Mouse (Mus musculus) bone marrow, adult 2 months (tissue): ENCODE results near the gene 4933409G03Rik. TPM values are rescaled to one million over a fixed set of nuclear protein-coding genes. Genes with fewer than 3 reads are reported as not detected.
"Not testable (repeated sequence)": the region's sequence is repeated elsewhere in the genome, so short reads cannot be mapped to it uniquely, and the experiment has no call there.

Source experiments
- H3K27ac ChIP-seq: fragments of 200-500 bp; 2 replicates; pipeline ENCODE4 v1.5.1; 2012; ENCODE audit warnings: low read depth, mild to moderate bottlenecking, control low read depth, inconsistent platforms, low read length; ENCODE audit not compliant: control insufficient read depth, poor library complexity, insufficient read depth
- H3K4me1 ChIP-seq: fragments of 200-500 bp; 2 replicates; pipeline ENCODE4 v1.6.1; 2011; ENCODE audit warnings: low read length; ENCODE audit not compliant: control insufficient read depth, insufficient read depth
- H3K4me3 ChIP-seq: fragments of 200-500 bp; replicated peaks from 2 replicates; pipeline ENCODE3; 2011; ENCODE audit warnings: mild to moderate bottlenecking, low read depth, low read length, control low read depth; ENCODE audit not compliant: control insufficient read depth
- CTCF ChIP-seq: fragments of 200-500 bp; IDR thresholded peaks from 2 replicates; pipeline ENCODE4 v1.5.1; 2011; ENCODE audit warnings: low read length, control low read depth; ENCODE audit not compliant: control insufficient read depth, insufficient read depth
- POLR2A ChIP-seq: fragments of 200-500 bp; IDR thresholded peaks from 2 replicates; pipeline ENCODE4 v1.6.1; 2011; ENCODE audit warnings: low read depth, mild to moderate bottlenecking, control low read depth, low read length, borderline replicate concordance; ENCODE audit not compliant: control insufficient read depth
- WGBS: fragments of 180-500 bp; shearing (Covaris S2); methylation state at CpG from one replicate; pipeline ENCODE4 v1.1.7; 2018; 5-methylcytosine and 5-hydroxymethylcytosine counted together
- polyA plus RNA-seq: library from polyadenylated mRNA; stranded (reverse); fragments of >200 nt; gene quantifications from 2 replicates; pipeline ENCODE4 v1.2.4, GENCODE M21; 2011; ENCODE audit warnings: low replicate concordance; ENCODE audit not compliant: missing spikeins, insufficient read depth, insufficient read length

Gene 4933409G03Rik
- not detected in 2 replicates for polyA plus RNA-seq

- TF ChIP-seq CTCF, result no peak
- Histone ChIP-seq H3K4me1 (no peaks in the 10 kb centered on the region), H3K27ac (no peak within 1 kb of the TSS), H3K4me3 (no peak within 1 kb of the TSS)
- 81% methylated on average over 5 of the region's 5 CpGs for WGBS
These were observed at the start of gene 4933409G03Rik for GRCm38 (mm10) chr2:68582113-68582512. Gene 4933409G03Rik (plus strand): TSS chr2:68582413.

DNA sequence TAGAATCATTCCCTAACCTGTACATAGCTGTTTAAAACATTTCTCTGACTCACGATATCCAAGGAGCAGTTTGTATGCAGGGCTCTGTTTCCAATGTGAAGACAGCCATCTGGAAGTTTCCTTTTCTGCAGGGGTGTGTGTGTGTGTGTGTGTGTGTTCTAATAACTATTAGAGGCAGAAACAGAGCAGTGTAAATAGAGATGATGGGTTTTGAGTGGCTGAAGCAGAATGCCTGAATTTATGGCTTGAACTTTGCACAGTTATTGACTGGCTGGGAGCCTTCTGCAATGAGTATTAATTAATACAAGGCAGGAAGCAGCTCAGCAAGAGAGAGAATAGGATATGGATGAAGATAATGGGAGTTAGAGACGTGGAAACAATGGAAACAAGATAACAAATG lies 38.0 kb upstream of the 4933409G03Rik start:
- no peak overlapping the region for H3K27ac ChIP-seq
- no peak overlapping the region for H3K4me3 ChIP-seq
- 42% methylated on average over 2 of the region's 2 CpGs for WGBS
- TF ChIP-seq CTCF (no peak), POLR2A (no peak)
- no peaks in the 10 kb centered on the region for H3K4me1 ChIP-seq

GRCm38 (mm10) chr2:68560821-68561220 lies 21.4 kb upstream of the 4933409G03Rik start:
- Histone ChIP-seq H3K27ac (no peak overlapping the region), H3K4me1 (no peaks in the 10 kb centered on the region), H3K4me3 (no peak overlapping the region)
- 59% methylated on average over 4 of the region's 4 CpGs for WGBS
- TF ChIP-seq CTCF, result no peak
- TF ChIP-seq POLR2A, result no peak

GRCm38 (mm10) chr2:68563331-68563730 lies 18.9 kb upstream of the 4933409G03Rik start:
- Histone ChIP-seq H3K4me3 (no peak overlapping the region), H3K4me1 (no peaks in the 10 kb centered on the region), H3K27ac (no peak overlapping the region)
- TF ChIP-seq POLR2A (no peak), CTCF (no peak)
- WGBS, result 9% methylated on average over 3 of the region's 3 CpGs

GRCm38 (mm10) chr2:68568361-68568760 lies 13.9 kb upstream of the 4933409G03Rik start:
- Histone ChIP-seq H3K4me3 (no peak overlapping the region), H3K4me1 (no peaks in the 10 kb centered on the region), H3K27ac (no peak overlapping the region)
- TF ChIP-seq POLR2A, result no peak
- TF ChIP-seq CTCF, result no peak
- WGBS, result 87% methylated on average over 15 of the region's 15 CpGs

DNA sequence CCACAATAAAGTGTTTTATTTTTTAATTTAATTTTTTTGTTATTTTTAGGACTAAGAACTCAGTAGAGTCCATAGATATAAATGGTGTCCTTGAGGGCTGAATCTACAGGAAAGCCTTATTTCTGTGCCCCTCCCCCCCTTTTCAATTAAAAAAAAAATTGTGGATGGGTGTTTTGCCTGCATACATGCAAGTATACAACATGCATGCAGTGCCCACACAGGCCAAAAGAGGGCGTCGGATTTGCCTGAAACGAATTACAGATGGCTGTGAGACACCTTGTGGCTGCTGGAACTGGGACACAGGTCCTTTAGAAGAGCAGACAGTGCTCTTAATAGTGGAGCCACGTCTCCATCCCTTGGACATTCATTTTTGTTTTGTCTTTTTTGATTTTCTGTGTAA lies 9.9 kb upstream of the 4933409G03Rik start:
- no peaks in the 10 kb centered on the region for H3K4me1 ChIP-seq
- no peak overlapping the region for H3K27ac ChIP-seq
- no peak overlapping the region for H3K4me3 ChIP-seq
- WGBS, result 27% methylated on average over 4 of the region's 4 CpGs
- TF ChIP-seq CTCF, result no peak
- TF ChIP-seq POLR2A, result no peak

DNA sequence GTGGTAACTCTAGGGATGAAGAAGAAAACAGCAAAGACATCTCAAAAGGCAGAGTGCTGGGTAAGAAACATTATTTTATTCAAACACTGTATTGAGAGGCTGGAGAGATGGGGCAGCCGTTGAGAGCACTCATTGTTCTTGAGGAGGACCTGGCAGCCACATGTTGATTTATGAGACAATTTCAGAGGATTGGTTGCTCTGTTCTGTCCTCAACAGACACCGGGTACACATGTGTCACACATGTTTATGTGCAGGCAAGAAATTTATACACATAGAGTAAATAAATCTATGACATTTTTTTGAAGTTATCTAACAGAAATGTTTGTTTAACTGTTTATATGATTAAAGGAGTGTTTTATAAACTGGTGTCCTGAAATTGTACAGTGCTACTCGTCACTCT lies 10.6 kb downstream of the 4933409G03Rik start:
- Histone ChIP-seq H3K4me3 (no peak overlapping the region), H3K27ac (no peak overlapping the region), H3K4me1 (no peaks in the 10 kb centered on the region)
- 46% methylated on average over 3 of the region's 3 CpGs for WGBS
- TF ChIP-seq CTCF, result no peak
- TF ChIP-seq POLR2A, result no peak

DNA sequence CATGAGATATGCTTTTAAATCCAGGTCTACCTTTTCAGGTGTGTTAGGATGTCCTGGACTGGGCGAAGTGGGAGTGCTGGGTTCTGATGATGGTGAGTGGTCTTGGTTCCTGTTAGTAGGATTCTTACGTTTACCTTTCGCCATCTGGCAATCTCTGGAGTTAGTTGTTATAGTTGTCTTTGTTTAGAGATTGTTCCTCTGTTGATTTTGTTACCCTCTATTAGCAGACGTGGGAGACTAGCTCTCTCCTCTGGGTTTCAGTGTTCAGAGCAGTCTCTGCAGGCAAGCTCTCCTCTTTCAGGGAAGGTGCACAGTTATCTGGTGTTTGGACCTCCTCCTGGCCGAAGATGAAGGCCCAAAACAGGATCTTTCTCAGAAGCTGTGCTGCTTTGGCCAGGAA lies 74.0 kb downstream of the 4933409G03Rik start, which contains the start of gene 4932414N04Rik:
TSS of gene 4932414N04Rik (plus strand) at position 301 of the 400 bp plus-strand sequence.
- not testable (repeated sequence) for H3K4me3 ChIP-seq, H3K27ac ChIP-seq, H3K4me1 ChIP-seq
- WGBS, result 62% methylated on average over 2 of the region's 5 CpGs

Other genes starting within 250 kb of the 4933409G03Rik start
- gene Stk39, start 110.1 kb upstream of the 4933409G03Rik start, polyA plus RNA-seq, result 1.8 and 2.1 TPM in 2 replicates
- gene 4932414N04Rik, start 74.1 kb downstream of the 4933409G03Rik start, polyA plus RNA-seq, result not detected in 2 replicates